Mouse (Mus musculus) right cerebral cortex, postnatal 4 days (tissue): ENCODE results near the gene Mrpl20.

Experiments
- DNase-seq: peaks from one replicate; pipeline ENCODE4 v3.0.0-alpha.2; 2022

The Mrpl20 gene

GRCm38 (mm10) chr4:155833234-155833633 lies 30.6 kb downstream of the Mrpl20 start:
- no peak for DNase-seq

GRCm38 (mm10) chr4:155833836-155834235 lies 31.2 kb downstream of the Mrpl20 start:
- DNase-seq, result peak; percentile 73

- DNase-seq, result no peak
These were observed 34.8 kb downstream of the Mrpl20 start for GRCm38 (mm10) chr4:155837404-155838010.

GRCm38 (mm10) chr4:155838187-155839153 lies 35.8 kb downstream of the Mrpl20 start:
- no peak for DNase-seq

GRCm38 (mm10) chr4:155839483-155839910 lies 36.8 kb downstream of the Mrpl20 start, which contains the start of gene Mxra8:
Gene Mxra8 (plus strand): TSS chr4:155839680.
- no peak for DNase-seq

- DNase-seq, result no peak
These were observed 37.7 kb downstream of the Mrpl20 start for GRCm38 (mm10) chr4:155840076-155841002.

- no peak for DNase-seq
These were observed 38.4 kb downstream of the Mrpl20 start for GRCm38 (mm10) chr4:155841003-155841454.

- DNase-seq, result no peak
These were observed 39.1 kb downstream of the Mrpl20 start for GRCm38 (mm10) chr4:155841651-155842270.

GRCm38 (mm10) chr4:155843231-155843630 lies 40.6 kb downstream of the Mrpl20 start:
- no peak for DNase-seq

GRCm38 (mm10) chr4:155846871-155847578 lies 44.3 kb downstream of the Mrpl20 start, which contains the start of gene Dvl1:
Gene Dvl1 (plus strand): TSS chr4:155847402.
- DNase-seq, result peak; percentile 99

GRCm38 (mm10) chr4:155847591-155848352 lies 45.1 kb downstream of the Mrpl20 start:
- no peak for DNase-seq

GRCm38 (mm10) chr4:155848434-155849095 lies 45.9 kb downstream of the Mrpl20 start:
- no peak for DNase-seq

GRCm38 (mm10) chr4:155849391-155849790 lies 46.7 kb downstream of the Mrpl20 start:
- no peak for DNase-seq

GRCm38 (mm10) chr4:155849792-155850451 lies 47.2 kb downstream of the Mrpl20 start:
- DNase-seq, result no peak

GRCm38 (mm10) chr4:155851368-155851767 lies 48.7 kb downstream of the Mrpl20 start:
- no peak for DNase-seq

GRCm38 (mm10) chr4:155851951-155852411 lies 49.3 kb downstream of the Mrpl20 start:
- no peak for DNase-seq

- no peak for DNase-seq
These were observed 50.7 kb downstream of the Mrpl20 start for GRCm38 (mm10) chr4:155853421-155853820.

GRCm38 (mm10) chr4:155854991-155855390 lies 52.3 kb downstream of the Mrpl20 start:
- no peak for DNase-seq

GRCm38 (mm10) chr4:155856071-155856470 lies 53.4 kb downstream of the Mrpl20 start:
- no peak for DNase-seq
